Mouse (Mus musculus) heart, adult 2 months (tissue): ENCODE results near the gene Tent5c. TPM values are rescaled to one million over a fixed set of nuclear protein-coding genes. Genes with fewer than 3 reads are reported as not detected.

Source experiments
- DNase-seq, 2 experiments: peaks; one replicate each; pipeline ENCODE4 v3.0.0; 2021
- H3K27ac ChIP-seq: fragments of 200-600 bp; 2 replicates; pipeline ENCODE4 v1.8.1; 2022
- H3K27me3 ChIP-seq: fragments of 200-500 bp; 2 replicates; pipeline ENCODE4 v1.6.1; 2012; ENCODE audit warnings: mild to moderate bottlenecking, low read length, inconsistent platforms, mixed read lengths; ENCODE audit not compliant: control insufficient read depth, insufficient read depth
- H3K36me3 ChIP-seq: fragments of 200-500 bp; 2 replicates; pipeline ENCODE4 v1.6.1; 2012; ENCODE audit warnings: low read length, inconsistent platforms; ENCODE audit not compliant: control insufficient read depth, insufficient read depth
- H3K4me1 ChIP-seq: fragments of 200-500 bp; 2 replicates; pipeline ENCODE4 v1.6.1; 2011; ENCODE audit warnings: low read length; ENCODE audit not compliant: control insufficient read depth, insufficient read depth
- H3K4me3 ChIP-seq: fragments of 200-600 bp; 2 replicates; pipeline ENCODE4 v1.8.1; 2022
- H3K79me2 ChIP-seq: fragments of 200-500 bp; replicated peaks from 2 replicates; pipeline ENCODE4 v1.6.1; 2012; ENCODE audit warnings: mild to moderate bottlenecking, inconsistent platforms, low read length, moderate library complexity, mixed read lengths; ENCODE audit not compliant: control insufficient read depth, insufficient read depth
- H3K9ac ChIP-seq: fragments of 200-500 bp; 2 replicates; pipeline ENCODE4 v1.6.1; 2012; ENCODE audit warnings: low read depth, mild to moderate bottlenecking, control low read depth, inconsistent platforms, low read length, mixed read lengths
- CTCF ChIP-seq: fragments of 200-600 bp; IDR thresholded peaks from 2 replicates; pipeline ENCODE4 v1.8.1; 2022; ENCODE audit warnings: antibody characterized with exemption, mild to moderate bottlenecking, moderate library complexity
- EP300 ChIP-seq: fragments of 200-500 bp; IDR thresholded peaks from 2 replicates; pipeline ENCODE4 v1.6.1; 2011; ENCODE audit warnings: low read depth, low read length, control low read depth; ENCODE audit not compliant: insufficient read depth
- POLR2A ChIP-seq: fragments of 200-500 bp; IDR thresholded peaks from 2 replicates; pipeline ENCODE4 v1.6.1; 2011; ENCODE audit warnings: mild to moderate bottlenecking, low read depth, low read length, control low read depth; ENCODE audit not compliant: insufficient read depth
- WGBS: fragments of 180-500 bp; shearing (Covaris S2); methylation state at CpG from one replicate; pipeline ENCODE4 v1.1.7; 2018; 5-methylcytosine and 5-hydroxymethylcytosine counted together
- intact Hi-C: fragments of 180-260 bp; cut with DNase I; formaldehyde crosslinking; loops from one replicate; pipeline ENCODE4 v1.15.1; 2025
- polyA plus RNA-seq: library from polyadenylated mRNA; depleted of rRNA; stranded (reverse); fragments of >200 nt; gene quantifications from 2 replicates; pipeline ENCODE4 v1.2.3, GENCODE M21; 2012
- total RNA-seq, 2 experiments: library from RNA; stranded (reverse); gene quantifications; 2 replicates each; pipeline ENCODE4 v1.2.3; 2021

The Tent5c gene
- total and polyA plus RNA-seq, 3 experiments, result 14.9 to 96.7 (median 20.8) TPM

GRCm38 (mm10) chr3:100440754-100441153, 48.4 kb downstream of the Tent5c start:
- intact Hi-C loops, result no loop called here
- 79% methylated on average over 4 of the region's 4 CpGs for WGBS

GRCm38 (mm10) chr3:100440009-100440408, 49.1 kb downstream of the Tent5c start:
- Histone ChIP-seq H3K27ac (no peak overlapping the region), H3K4me1 (no peaks in the 10 kb centered on the region), H3K9ac (no peak overlapping the region), H3K36me3 (no peaks in the 10 kb centered on the region), H3K27me3 (no peaks in the 10 kb centered on the region), H3K4me3 (no peak overlapping the region), H3K79me2 (no peaks in the 10 kb centered on the region)
- intact Hi-C loops, result no loop called here
- DNase-seq, result no peak
- TF ChIP-seq POLR2A, result no peak
- 24% methylated on average over 6 of the region's 6 CpGs for WGBS

More at GRCm38 (mm10) chr3:100440754-100441153, 48.4 kb downstream of the Tent5c start:
- Histone ChIP-seq H3K4me3 (no peak overlapping the region), H3K27ac (no peak overlapping the region), H3K9ac (no peak overlapping the region), H3K4me1 (no peaks in the 10 kb centered on the region), H3K79me2 (no peaks in the 10 kb centered on the region), H3K27me3 (no peaks in the 10 kb centered on the region), H3K36me3 (no peaks in the 10 kb centered on the region)
- DNase-seq, result no peak
- no peak for TF ChIP-seq POLR2A
- TF ChIP-seq CTCF, result no peak
- TF ChIP-seq EP300, result no peak

GRCm38 (mm10) chr3:100439088-100439487, 50.0 kb downstream of the Tent5c start:
- no peaks in the 10 kb centered on the region for H3K4me1 ChIP-seq
- no peaks in the 10 kb centered on the region for H3K27me3 ChIP-seq
- DNase-seq, result no peak
- intact Hi-C loops, result no loop called here
- 47% methylated on average over 3 of the region's 3 CpGs for WGBS
- TF ChIP-seq POLR2A (no peak), EP300 (no peak), CTCF (no peak)
- H3K4me3 ChIP-seq, result no peak overlapping the region
- H3K36me3 ChIP-seq, result no peaks in the 10 kb centered on the region
- H3K27ac ChIP-seq, result no peak overlapping the region
- H3K9ac ChIP-seq, result no peak overlapping the region
- no peaks in the 10 kb centered on the region for H3K79me2 ChIP-seq

- no peaks in the 10 kb centered on the region for H3K79me2 ChIP-seq
- H3K27ac ChIP-seq, result no peak overlapping the region
- H3K4me1 ChIP-seq, result no peaks in the 10 kb centered on the region
- TF ChIP-seq POLR2A (no peak), EP300 (no peak), CTCF (no peak)
- DNase-seq, result no peak
- no peak overlapping the region for H3K4me3 ChIP-seq
- intact Hi-C loops, result no loop called here
- H3K36me3 ChIP-seq, result no peaks in the 10 kb centered on the region
- WGBS, result 45% methylated on average over 4 of the region's 4 CpGs
- no peaks in the 10 kb centered on the region for H3K27me3 ChIP-seq
- H3K9ac ChIP-seq, result no peak overlapping the region
Observed at GRCm38 (mm10) chr3:100438461-100439002, 50.6 kb downstream of the Tent5c start.

GRCm38 (mm10) chr3:100436756-100437155, 52.4 kb downstream of the Tent5c start:
- no peak overlapping the region for H3K9ac ChIP-seq
- no peak for TF ChIP-seq POLR2A
- TF ChIP-seq EP300, result no peak
- no peak for TF ChIP-seq CTCF
- 58% methylated on average over 7 of the region's 7 CpGs for WGBS
- H3K27me3 ChIP-seq, result no peaks in the 10 kb centered on the region
- no peaks in the 10 kb centered on the region for H3K36me3 ChIP-seq
- H3K4me3 ChIP-seq, result no peak overlapping the region
- no peak for DNase-seq
- intact Hi-C loops, result no loop called here
- no peak overlapping the region for H3K27ac ChIP-seq
- H3K79me2 ChIP-seq, result no peaks in the 10 kb centered on the region
- no peaks in the 10 kb centered on the region for H3K4me1 ChIP-seq

- H3K4me3 ChIP-seq, result no peak overlapping the region
- no peaks in the 10 kb centered on the region for H3K27me3 ChIP-seq
- no peak for TF ChIP-seq CTCF
- no peak for TF ChIP-seq EP300
- TF ChIP-seq POLR2A, result no peak
- intact Hi-C loops, result no loop called here
- H3K9ac ChIP-seq, result no peak overlapping the region
- no peak for DNase-seq
- 75% methylated on average over 4 of the region's 4 CpGs for WGBS
- H3K4me1 ChIP-seq, result no peaks in the 10 kb centered on the region; the same call in 1 of the 2 replicates
- H3K27ac ChIP-seq, result no peak overlapping the region
- no peaks in the 10 kb centered on the region for H3K79me2 ChIP-seq
- H3K36me3 ChIP-seq, result no peaks in the 10 kb centered on the region
Observed at GRCm38 (mm10) chr3:100431705-100432104, 57.4 kb downstream of the Tent5c start.
